Mouse (Mus musculus): ENCODE measurements around the gene Foxp1. TPM values are rescaled to one million over a fixed set of nuclear protein-coding genes. Genes with fewer than 3 reads are reported as not detected.
A peak's percentile ranks its signal among the peaks of the same experiment; 100 is the strongest.

The Foxp1 gene
- polyA plus RNA-seq, 1 experiment = 93.7 TPM

- TF ChIP-seq POLR2A (IDR thresholded peaks at IDR 0.05; ENCODE audit: borderline replicate concordance, control insufficient read depth, low read depth, low read length) (no peak), CTCF (IDR thresholded peaks at IDR 0.05; ENCODE audit: control insufficient read depth, insufficient read depth, low read length) (no peak)
- WGBS = 65% methylated on average over 6 of the region's 6 CpGs
- no peak overlapping the region for H3K4me3 ChIP-seq (replicated peaks; ENCODE audit: control insufficient read depth, low read depth, low read length)
- peak overlapping the region; percentile 38; the same call in 1 of the 2 replicates for H3K27ac ChIP-seq (ENCODE audit: control insufficient read depth, insufficient read depth, low read depth, low read length, poor library complexity)
- peaks cover 19% of the 10 kb centered on the region for H3K4me1 ChIP-seq (ENCODE audit: control insufficient read depth, insufficient read depth, low read length)
Observed at GRCm38 (mm10) chr6:99207226-99207885, 315.2 kb downstream of the Foxp1 start.

GRCm38 (mm10) chr6:99206437-99206870, 316.1 kb downstream of the Foxp1 start:
- Histone ChIP-seq H3K27ac (ENCODE audit: control insufficient read depth, insufficient read depth, low read depth, low read length, poor library complexity) (peak overlapping the region; percentile 82), H3K4me3 (replicated peaks; ENCODE audit: control insufficient read depth, low read depth, low read length) (no peak overlapping the region), H3K4me1 (ENCODE audit: control insufficient read depth, insufficient read depth, low read length) (peaks cover 17% of the 10 kb centered on the region)
- TF ChIP-seq POLR2A (IDR thresholded peaks at IDR 0.05; ENCODE audit: borderline replicate concordance, control insufficient read depth, low read depth, low read length) (no peak), CTCF (IDR thresholded peaks at IDR 0.05; ENCODE audit: control insufficient read depth, insufficient read depth, low read length) (no peak)
- WGBS = 55% methylated on average over 5 of the region's 5 CpGs

GRCm38 (mm10) chr6:99205587-99206436, 316.7 kb downstream of the Foxp1 start:
- peak overlapping the region; percentile 82 for H3K27ac ChIP-seq (ENCODE audit: control insufficient read depth, insufficient read depth, low read depth, low read length, poor library complexity)
- H3K4me3 ChIP-seq (replicated peaks; ENCODE audit: control insufficient read depth, low read depth, low read length) = peak overlapping the region; percentile 11
- WGBS = 12% methylated on average over 13 of the region's 13 CpGs
- TF ChIP-seq POLR2A (IDR thresholded peaks at IDR 0.05; ENCODE audit: borderline replicate concordance, control insufficient read depth, low read depth, low read length) = no peak
- no peak for TF ChIP-seq CTCF (IDR thresholded peaks at IDR 0.05; ENCODE audit: control insufficient read depth, insufficient read depth, low read length)
- H3K4me1 ChIP-seq (ENCODE audit: control insufficient read depth, insufficient read depth, low read length) = peaks cover 16% of the 10 kb centered on the region

GRCm38 (mm10) chr6:99204780-99205586, 317.5 kb downstream of the Foxp1 start:
- no peak overlapping the region for H3K4me3 ChIP-seq (replicated peaks; ENCODE audit: control insufficient read depth, low read depth, low read length)
- WGBS = 18% methylated on average over 7 of the region's 7 CpGs
- no peak for TF ChIP-seq POLR2A (IDR thresholded peaks at IDR 0.05; ENCODE audit: borderline replicate concordance, control insufficient read depth, low read depth, low read length)
- TF ChIP-seq CTCF (IDR thresholded peaks at IDR 0.05; ENCODE audit: control insufficient read depth, insufficient read depth, low read length) = no peak
- peak overlapping the region; percentile 85 for H3K27ac ChIP-seq (ENCODE audit: control insufficient read depth, insufficient read depth, low read depth, low read length, poor library complexity)
- peaks cover 12% of the 10 kb centered on the region for H3K4me1 ChIP-seq (ENCODE audit: control insufficient read depth, insufficient read depth, low read length)

GRCm38 (mm10) chr6:99204052-99204779, 318.3 kb downstream of the Foxp1 start:
- WGBS = 71% methylated on average over 14 of the region's 14 CpGs

GRCm38 (mm10) chr6:99203231-99203630, 319.3 kb downstream of the Foxp1 start:
- 67% methylated on average over 11 of the region's 11 CpGs for WGBS
- TF ChIP-seq CTCF (IDR thresholded peaks at IDR 0.05; ENCODE audit: control insufficient read depth, insufficient read depth, low read length) = no peak
- TF ChIP-seq POLR2A (IDR thresholded peaks at IDR 0.05; ENCODE audit: borderline replicate concordance, control insufficient read depth, low read depth, low read length) = no peak
- Histone ChIP-seq H3K4me3 (replicated peaks; ENCODE audit: control insufficient read depth, low read depth, low read length) (no peak overlapping the region), H3K27ac (ENCODE audit: control insufficient read depth, insufficient read depth, low read depth, low read length, poor library complexity) (no peak overlapping the region), H3K4me1 (ENCODE audit: control insufficient read depth, insufficient read depth, low read length) (peaks cover 9% of the 10 kb centered on the region)

More at GRCm38 (mm10) chr6:99204052-99204779, 318.3 kb downstream of the Foxp1 start:
- peaks cover 12% of the 10 kb centered on the region for H3K4me1 ChIP-seq (ENCODE audit: control insufficient read depth, insufficient read depth, low read length)
- peak overlapping the region; percentile 85 for H3K27ac ChIP-seq (ENCODE audit: control insufficient read depth, insufficient read depth, low read depth, low read length, poor library complexity)
- H3K4me3 ChIP-seq (replicated peaks; ENCODE audit: control insufficient read depth, low read depth, low read length) = peak overlapping the region; percentile 23
- TF ChIP-seq CTCF (IDR thresholded peaks at IDR 0.05; ENCODE audit: control insufficient read depth, insufficient read depth, low read length) (no peak), POLR2A (IDR thresholded peaks at IDR 0.05; ENCODE audit: borderline replicate concordance, control insufficient read depth, low read depth, low read length) (no peak)

- no peak overlapping the region for H3K4me3 ChIP-seq (replicated peaks; ENCODE audit: control insufficient read depth, low read depth, low read length)
- H3K4me1 ChIP-seq (ENCODE audit: control insufficient read depth, insufficient read depth, low read length) = peaks cover 9% of the 10 kb centered on the region
- 83% methylated on average over 4 of the region's 4 CpGs for WGBS
- H3K27ac ChIP-seq (ENCODE audit: control insufficient read depth, insufficient read depth, low read depth, low read length, poor library complexity) = no peak overlapping the region
- no peak for TF ChIP-seq POLR2A (IDR thresholded peaks at IDR 0.05; ENCODE audit: borderline replicate concordance, control insufficient read depth, low read depth, low read length)
- no peak for TF ChIP-seq CTCF (IDR thresholded peaks at IDR 0.05; ENCODE audit: control insufficient read depth, insufficient read depth, low read length)
Observed at GRCm38 (mm10) chr6:99202781-99203180, 319.7 kb downstream of the Foxp1 start.

All from bone marrow, adult 2 months (tissue).